Mouse (Mus musculus) frontal cortex, adult 2 months (tissue): ENCODE data around the gene Adam17. TPM values are rescaled to one million over a fixed set of nuclear protein-coding genes. Genes with fewer than 3 reads are reported as not detected.
A peak's percentile ranks its signal among the peaks of the same experiment; 100 is the strongest.
"Not testable (repeated sequence)": the region's sequence is repeated elsewhere in the genome, so short reads cannot be mapped to it uniquely, and the experiment has no call there.

Experiments
- DNase-seq, 2 experiments: peaks; one replicate each; pipeline ENCODE4 v3.0.0; 2022; ENCODE audit warnings: low spot score in 1 of 2; ENCODE audit errors: extremely low spot score in 1 of 2
- polyA plus RNA-seq: library from polyadenylated mRNA; depleted of rRNA; stranded (reverse); fragments of >200 nt; gene quantifications from 2 replicates; pipeline ENCODE4 v1.2.3, GENCODE M21; 2012; rRNA removed

Gene Adam17
- 16.9 and 20.2 TPM in 2 replicates for polyA plus RNA-seq

- DNase-seq: peak; percentile 91 to 97
These were observed at the start of gene Adam17 for GRCm38 (mm10) chr12:21373100-21373819. Gene Adam17, minus strand, starts transcription at chr12:21373632.

- DNase-seq: no peak
These were observed 45.2 kb upstream of the Adam17 start for GRCm38 (mm10) chr12:21418621-21419131.

GRCm38 (mm10) chr12:21418083-21418482 is 44.7 kb upstream of the Adam17 start:
- no peak for DNase-seq

- peak; percentile 97 to 98 for DNase-seq
These were observed 44.0 kb upstream of the Adam17 start, which contains the start of gene Ywhaq for GRCm38 (mm10) chr12:21417100-21418070. Gene Ywhaq, minus strand, starts transcription at chr12:21417637.

- DNase-seq: no peak
These were observed 43.1 kb upstream of the Adam17 start for GRCm38 (mm10) chr12:21416506-21416905.

GRCm38 (mm10) chr12:21410620-21411019 is 37.2 kb upstream of the Adam17 start:
- DNase-seq: no peak

GRCm38 (mm10) chr12:21409651-21410050 is 36.2 kb upstream of the Adam17 start:
- no peak for DNase-seq

- no peak for DNase-seq
These were observed 35.4 kb upstream of the Adam17 start for GRCm38 (mm10) chr12:21408789-21409367.

GRCm38 (mm10) chr12:21402771-21403170 is 29.3 kb upstream of the Adam17 start:
- no peak for DNase-seq

GRCm38 (mm10) chr12:21386201-21386600 is 12.8 kb upstream of the Adam17 start:
- DNase-seq: no peak

- DNase-seq: not testable (repeated sequence)
These were observed 5.4 kb upstream of the Adam17 start for GRCm38 (mm10) chr12:21378765-21379346.

- no peak for DNase-seq
These were observed 2.1 kb upstream of the Adam17 start for GRCm38 (mm10) chr12:21375376-21376157.

GRCm38 (mm10) chr12:21373820-21374475 is 516 bp upstream of the Adam17 start:
- DNase-seq: no peak

- no peak for DNase-seq
These were observed 3.3 kb downstream of the Adam17 start for GRCm38 (mm10) chr12:21370035-21370611.

- DNase-seq: no peak
These were observed 4.4 kb downstream of the Adam17 start for GRCm38 (mm10) chr12:21369087-21369410.

GRCm38 (mm10) chr12:21368376-21369086 is 4.9 kb downstream of the Adam17 start:
- DNase-seq: no peak

GRCm38 (mm10) chr12:21364624-21365435 is 8.6 kb downstream of the Adam17 start:
- DNase-seq: no peak
